Mouse (Mus musculus): Measurements from ENCODE around the gene Paxbp1.

GRCm38 (mm10) chr16:91010581-91011020, 33.7 kb downstream of the Paxbp1 start:
- TF ChIP-seq CTCF (IDR thresholded peaks at IDR 0.05; ENCODE audit: borderline replicate concordance, control insufficient read depth, extremely low read depth, insufficient read depth, low read length, poor library complexity) (no peak), POLR2A (IDR thresholded peaks at IDR 0.05; ENCODE audit: control insufficient read depth, extremely low read depth, insufficient read depth, low read length, poor library complexity) (no peak)

All from thymus, adult 2 months (tissue).